In the genomic region with DNA sequence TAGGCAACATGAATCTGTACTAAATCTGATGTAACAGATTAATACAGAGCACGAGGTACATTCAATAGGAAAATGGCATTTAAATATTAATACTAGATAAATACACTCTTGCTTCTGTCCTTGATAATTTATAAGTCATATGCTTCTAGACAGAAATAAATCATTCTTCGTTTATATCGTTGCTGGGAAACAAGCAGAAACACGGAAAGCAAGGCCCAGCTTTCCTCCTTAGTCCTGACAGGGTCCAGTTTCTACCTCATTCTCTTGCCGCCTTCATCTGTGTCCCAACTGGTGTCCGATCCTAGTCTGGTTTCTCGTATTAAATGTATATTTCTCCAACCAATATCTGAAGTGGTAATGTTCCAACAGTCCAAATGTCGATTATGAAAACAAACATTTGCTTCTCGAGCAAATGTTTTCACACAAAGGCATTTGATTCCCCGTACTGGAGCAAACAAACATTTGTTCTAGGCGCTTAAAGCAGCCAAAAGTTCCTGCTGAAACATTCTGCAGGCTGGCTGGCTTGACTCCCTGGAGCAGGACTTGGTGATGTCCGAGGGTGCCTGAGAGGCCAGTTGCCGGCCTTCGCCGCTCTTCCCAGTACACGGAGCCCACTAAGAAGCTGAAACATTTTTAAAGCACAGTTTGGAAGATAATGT, we compare ENCODE assay signal across 10 mouse cellular contexts.
A peak's percentile ranks its signal among the peaks of the same experiment; 100 is the strongest.
DNase-seq lines count a peak whose midpoint lies in the region; ATAC-seq lines count a peak whose summit lies in the region.
"Had no signal": no experiment of that assay in that cellular context is flagged by ENCODE, and none has a peak within 500 bp of the region (broad histone marks: within the 10 kb centered on the region; RNA-seq: fewer than 3 reads in every experiment).

No protein-coding gene starts in this region.

- peak; percentile 94 for DNase-seq in heart, adult 11 months
- DNase-seq in gastrocnemius, adult 8-10 months (ENCODE audit: low spot score in 2 of 2): peak; percentile 18 to 26
- no peak for DNase-seq in intestine, embryonic 14.5 days (ENCODE audit: low spot score)
- DNase-seq in mesoderm, embryonic 11.5 days (ENCODE audit: low read depth, low spot score): peak; percentile 34
- DNase-seq in cerebellum, adult 9-10 months: no peak
- no peak for DNase-seq in layer of hippocampus, adult 9-10 months (ENCODE audit: low spot score)

- H3K27ac ChIP-seq in heart, embryonic 12.5 days (ENCODE audit: poor library complexity, severe bottlenecking): no peak overlapping the region
- H3K27ac ChIP-seq in intestine, embryonic 14.5 days (ENCODE audit: low read depth): peak overlapping the region; percentile 52

- H3K36me3 ChIP-seq in heart, embryonic 12.5 days: no peaks in the 10 kb centered on the region
- no peaks in the 10 kb centered on the region for H3K36me3 ChIP-seq in intestine, embryonic 14.5 days (ENCODE audit: control insufficient read depth, insufficient read depth, low read length)

- H3K27me3 ChIP-seq in heart, embryonic 12.5 days (replicated peaks): no peaks in the 10 kb centered on the region
- H3K27me3 ChIP-seq in intestine, embryonic 14.5 days (replicated peaks; ENCODE audit: control insufficient read depth, insufficient read depth, low read length): no peaks in the 10 kb centered on the region
- H3K27me3 ChIP-seq: CH12.LX had no signal

- H3K9me3 ChIP-seq in heart, embryonic 12.5 days (replicated peaks): 0 out of 2 replicates have a peak, but pooled peaks cover 2% of the 10 kb centered on the region
- peaks cover 3% of the 10 kb centered on the region; the same call in 1 of the 2 replicates for H3K9me3 ChIP-seq in intestine, embryonic 14.5 days (ENCODE audit: control insufficient read depth, low read length)

- no peak overlapping the region for H3K4me3 ChIP-seq in heart, embryonic 12.5 days
- H3K4me3 ChIP-seq in intestine, embryonic 14.5 days (ENCODE audit: low read depth, low read length): no peak overlapping the region
- H3K4me3 ChIP-seq: myocyte had no signal

- H3K9ac ChIP-seq in heart, embryonic 12.5 days: no peak overlapping the region
- H3K9ac ChIP-seq in intestine, embryonic 14.5 days (ENCODE audit: low read length): no peak overlapping the region

- 66% methylated on average over 16 of the region's 16 CpGs for WGBS in heart, embryonic 12.5 days
- 47% methylated on average over 16 of the region's 16 CpGs for WGBS in intestine, embryonic 14.5 days

- no peak overlapping the region for H3K4me2 ChIP-seq in heart, embryonic 12.5 days
- H3K4me2 ChIP-seq in intestine, embryonic 14.5 days (ENCODE audit: low read length): peak overlapping the region; percentile 21; the same call in 1 of the 2 replicates

- ATAC-seq in heart, embryonic 12.5 days (ENCODE audit: insufficient number of reproducible peaks, low FRiP score): no peak
- no peak for ATAC-seq in intestine, embryonic 14.5 days (replicated peaks; ENCODE audit: low FRiP score, low TSS enrichment, low read depth)
- ATAC-seq in monocyte, adult 5-6 weeks (replicated peaks; ENCODE audit: insufficient number of reproducible peaks, low FRiP score, low TSS enrichment, poor library complexity, severe bottlenecking): no peak

- no peaks in the 10 kb centered on the region for H3K4me1 ChIP-seq in heart, embryonic 12.5 days (replicated peaks)
- no peaks in the 10 kb centered on the region for H3K4me1 ChIP-seq in intestine, embryonic 14.5 days (replicated peaks; ENCODE audit: control insufficient read depth, insufficient read depth, low read length)

Comparison
In these comparisons a context has a peak if more than half of its experiments do, and no peak if none do; other contexts are left out.
1. DNase-seq: peak in heart, adult 11 months (single experiment), gastrocnemius, adult 8-10 months (2 of 2) and mesoderm, embryonic 11.5 days (single experiment); none in intestine, embryonic 14.5 days (single experiment), cerebellum, adult 9-10 months (single experiment) and layer of hippocampus, adult 9-10 months (single experiment).